Mouse (Mus musculus) left cerebral cortex, postnatal 14 days (tissue): ENCODE measurements at regions not wholly inside any gene's neighbourhood (a gene's known extent, or its start where the extent isn't known, plus 50 kb on each side); places are given as distances from the start of the nearest gene placed in this dataset.
A peak's percentile ranks its signal among the peaks of the same experiment; 100 is the strongest.

ENCODE experiments used
- DNase-seq, 2 experiments: peaks; one replicate each; pipeline ENCODE4 v3.0.0; 2021 to 2022; ENCODE audit warnings: low spot score in 2 of 2, mixed read lengths in 1 of 2
- intact Hi-C: fragments of 180-260 bp; cut with DNase I; formaldehyde crosslinking; loops from one replicate; pipeline ENCODE4 v1.15.1; 2025

DNA sequence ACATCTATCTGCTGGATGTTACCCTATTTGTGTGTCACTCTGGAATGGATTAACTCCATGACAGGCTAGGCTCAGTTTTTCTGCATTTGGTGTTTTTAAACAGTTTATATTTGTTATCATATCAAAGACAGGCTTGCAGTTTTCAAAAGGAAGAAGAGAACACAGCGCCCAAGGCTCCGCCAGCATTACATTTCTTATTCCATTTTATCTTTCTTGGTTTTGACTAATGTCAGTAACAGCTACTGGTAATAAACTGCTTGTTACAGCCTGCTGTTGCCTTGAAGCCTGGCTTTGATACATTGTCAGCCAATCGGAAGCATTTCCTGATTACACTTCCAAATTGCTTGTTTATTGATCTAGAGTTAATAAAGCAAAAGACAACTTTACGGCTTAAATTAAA, 219.4 kb upstream of the Mdfic start:
- no peak for DNase-seq
- intact Hi-C loops, result no loop called here

DNA sequence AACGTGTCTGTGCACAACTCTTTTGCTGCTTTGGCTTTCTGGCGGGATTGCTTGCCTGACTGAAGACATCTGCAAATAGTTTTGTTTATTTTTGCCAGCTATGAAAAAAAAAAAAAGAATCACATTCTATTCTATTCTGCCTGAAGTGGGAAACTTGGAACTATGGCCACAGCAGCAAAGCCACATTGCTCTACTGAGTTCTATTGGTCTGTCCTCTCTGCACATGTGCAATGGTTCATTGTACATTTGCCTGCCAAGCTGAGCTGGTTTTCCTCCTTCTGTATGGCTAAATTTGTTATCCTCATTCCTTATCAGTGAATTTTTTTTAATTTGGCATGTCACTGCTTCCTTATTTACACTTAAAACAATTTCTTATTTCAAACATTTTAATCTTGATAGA, 211.1 kb upstream of the Mdfic start:
- intact Hi-C loops, result no loop called here

DNA sequence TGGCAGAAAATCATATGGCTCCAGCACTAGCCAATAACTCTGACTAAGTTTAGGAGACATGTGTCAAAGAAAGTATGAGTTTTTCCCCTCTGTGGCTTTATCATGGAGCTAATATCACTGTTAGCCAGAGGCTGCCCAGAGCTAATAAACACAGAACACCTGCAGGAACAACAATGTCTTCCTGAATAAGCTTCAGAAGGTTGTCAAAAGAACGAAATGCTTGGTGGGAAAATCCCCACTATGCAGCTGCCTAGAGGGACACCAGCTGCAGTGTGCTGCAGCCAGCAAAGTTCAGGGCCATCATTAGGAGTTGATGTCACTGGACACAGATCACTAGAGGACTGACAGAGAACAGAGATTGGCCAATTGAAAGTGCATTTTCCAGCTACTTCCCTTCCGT, 183.2 kb upstream of the Mdfic start:
- intact Hi-C loops, result no loop called here

More for the DNA sequence above, 211.1 kb upstream of the Mdfic start:
- DNase-seq, result no peak

DNA sequence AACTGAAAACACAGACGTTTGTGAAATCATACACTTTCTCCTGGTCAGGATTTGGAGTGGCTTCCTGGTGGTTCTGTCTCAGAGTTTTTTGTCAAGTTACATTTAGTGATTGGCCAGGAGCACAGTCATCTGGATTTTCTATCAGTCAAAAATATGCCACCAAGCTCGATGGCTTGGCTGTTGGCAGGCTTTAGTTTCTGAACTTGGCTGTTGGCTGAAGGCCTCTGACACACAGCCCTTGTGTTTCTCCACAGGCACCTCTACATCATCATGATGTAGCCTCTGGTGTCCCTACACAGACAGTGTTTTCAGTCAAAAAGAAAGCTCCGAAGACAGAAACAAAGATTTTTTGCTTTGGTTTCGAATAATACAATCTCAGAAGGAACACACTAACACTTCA, 178.5 kb upstream of the Mdfic start:
- no peak for DNase-seq
- intact Hi-C loops, result no loop called here

More for the DNA sequence above, 183.2 kb upstream of the Mdfic start:
- DNase-seq, result no peak

DNA sequence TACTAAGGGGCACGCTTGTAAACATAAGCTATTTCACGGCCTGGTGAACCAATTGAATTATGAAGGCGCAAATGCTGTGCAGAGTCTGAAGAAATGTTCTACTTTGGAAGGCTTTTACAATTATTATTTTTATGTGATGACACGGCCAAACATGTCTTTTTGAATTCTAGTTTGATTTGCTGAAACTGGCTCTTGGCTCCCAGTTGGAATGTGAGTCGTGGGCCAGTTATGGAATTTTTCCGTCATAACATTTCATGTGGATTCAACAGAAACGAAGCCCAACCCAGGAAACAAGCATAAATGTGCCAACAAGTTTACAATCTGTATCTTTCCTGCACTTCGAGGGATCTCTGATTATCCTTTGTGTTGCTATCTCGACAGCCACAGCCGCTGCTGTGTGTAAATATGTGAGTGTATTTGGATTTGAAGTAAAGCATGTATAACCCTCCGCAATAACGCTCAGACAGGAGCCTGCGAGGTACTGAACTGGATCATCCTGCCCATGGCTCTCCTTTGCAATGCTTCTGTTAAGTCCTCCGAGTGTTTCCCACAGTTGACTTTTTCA, 176.9 kb upstream of the Mdfic start:
- intact Hi-C loops, result no loop called here
- no peak for DNase-seq

DNA sequence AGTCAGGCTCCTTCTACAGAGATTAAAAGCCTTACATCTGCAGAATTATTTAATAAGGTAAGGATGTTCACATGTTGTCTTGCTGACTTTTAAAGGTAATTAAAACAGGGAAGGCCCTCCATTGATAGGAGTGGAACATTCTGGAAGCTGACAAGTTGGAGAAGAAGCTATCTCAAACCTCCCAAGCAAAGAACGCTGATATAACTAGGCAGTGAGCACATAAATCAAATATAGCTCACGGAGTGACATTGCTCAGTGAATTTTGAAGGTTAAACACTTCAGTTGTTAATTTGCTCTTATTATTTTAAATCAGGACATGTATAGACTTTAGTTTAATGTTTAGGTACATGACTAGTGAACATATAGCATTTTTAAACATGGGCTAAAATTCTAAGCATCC, 171.6 kb upstream of the Mdfic start:
- intact Hi-C loops, result no loop called here
- no peak for DNase-seq

DNA sequence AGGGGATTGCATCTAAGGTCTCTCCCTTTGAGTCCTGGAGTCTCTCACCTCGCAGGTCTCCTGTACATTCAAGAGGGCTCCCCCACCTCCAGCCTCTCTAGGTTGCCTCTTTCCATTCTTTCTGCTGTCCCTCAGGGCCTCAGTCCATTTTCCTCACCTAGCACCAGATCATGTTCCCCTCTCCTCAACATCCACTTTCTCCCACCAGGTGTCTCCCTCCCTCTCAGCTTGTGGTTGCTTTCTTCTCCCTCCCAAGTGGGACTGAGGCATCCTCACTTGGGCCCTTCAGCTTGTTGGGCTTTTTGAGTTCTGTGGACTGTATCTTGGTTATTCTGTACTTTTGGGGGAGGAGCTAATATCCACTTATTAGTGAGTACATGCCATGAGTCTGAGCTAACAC, 127.7 kb upstream of the Mdfic start:
- no peak for DNase-seq
- intact Hi-C loops, result no loop called here

DNA sequence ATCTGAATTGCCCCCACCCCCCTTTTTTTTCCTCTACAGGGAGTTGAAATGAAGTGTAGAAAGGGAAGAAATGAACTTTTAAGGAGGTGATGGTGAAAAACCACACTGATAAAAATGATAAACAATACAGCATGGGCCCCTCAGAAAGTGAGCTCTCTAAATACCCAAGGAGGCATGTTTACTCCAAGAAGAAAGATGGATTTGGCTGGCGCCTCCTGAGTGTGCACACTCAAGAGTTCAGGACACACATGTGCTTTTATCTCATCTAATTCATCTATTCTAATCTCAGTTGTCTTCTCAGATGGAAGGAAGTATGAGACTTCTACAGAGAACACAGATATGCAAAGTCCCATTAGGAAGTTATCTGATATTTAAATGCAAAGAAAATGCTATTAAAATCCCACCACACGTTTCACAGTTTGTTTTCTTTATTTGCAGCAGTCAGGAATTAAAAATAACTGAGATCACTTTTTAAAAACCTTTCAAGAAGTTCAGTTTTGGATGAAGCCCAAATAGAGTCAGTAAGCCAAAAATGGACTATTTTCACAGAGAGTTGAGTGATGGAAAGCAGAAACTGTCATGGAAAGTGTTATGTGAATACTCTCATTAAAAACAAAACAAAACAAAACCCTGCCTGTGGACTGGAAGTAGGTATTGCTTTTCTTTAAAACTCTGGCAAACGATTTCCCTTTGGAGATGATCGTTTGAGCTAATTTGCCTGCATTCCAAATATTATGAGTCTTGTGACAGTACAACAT, 123.1 kb upstream of the Mdfic start:
- intact Hi-C loops, result no loop called here
- DNase-seq, result no peak

DNA sequence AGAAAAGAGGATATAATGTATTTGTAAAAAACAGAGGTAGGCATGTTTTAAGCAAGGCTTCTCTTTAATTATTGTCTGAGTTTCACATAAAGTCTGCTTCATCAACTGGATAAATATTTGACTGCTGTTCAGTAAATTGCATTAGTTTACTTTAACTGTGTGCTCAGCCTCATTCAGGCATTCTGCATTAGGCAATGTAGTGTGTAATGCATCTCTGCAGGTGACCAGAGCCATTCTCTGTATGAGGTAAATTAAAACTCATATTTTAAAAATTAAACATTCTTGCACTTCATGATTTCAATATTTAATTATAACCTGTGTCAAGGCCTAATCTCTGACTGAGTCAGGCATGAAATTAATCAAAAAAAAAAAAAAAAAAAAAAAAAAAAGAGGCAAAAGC, 110.3 kb upstream of the Mdfic start:
- no peak for DNase-seq
- intact Hi-C loops, result no loop called here

DNA sequence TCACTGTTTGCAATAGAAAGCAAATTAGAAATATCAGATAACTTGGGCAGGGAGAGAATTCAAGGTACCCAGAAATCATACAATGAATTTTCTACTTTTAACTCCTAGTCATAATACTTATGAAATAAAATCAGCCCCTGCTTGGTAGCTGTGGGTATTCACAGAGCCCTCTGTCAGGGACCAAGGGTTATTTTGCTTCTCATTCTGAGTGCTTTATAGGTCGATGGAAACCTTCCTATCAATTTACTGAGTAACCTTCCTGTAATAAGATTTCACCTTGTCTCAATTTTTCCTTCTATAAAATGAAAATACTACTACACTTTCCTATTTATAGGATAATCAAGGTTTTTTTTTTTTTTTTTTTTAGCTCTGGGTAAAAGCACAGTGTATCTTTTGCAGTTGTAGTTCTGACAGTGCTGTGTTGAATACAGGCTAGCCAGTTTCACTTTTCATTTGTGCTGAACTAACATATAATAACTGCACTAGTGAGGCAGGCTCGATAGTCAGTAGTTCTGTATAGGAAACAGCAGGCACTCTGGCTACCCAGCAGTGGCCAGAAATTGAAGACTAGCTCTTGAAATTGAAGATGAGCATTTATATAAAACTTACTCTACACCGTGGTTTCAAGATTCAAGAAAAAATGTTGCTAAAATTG, 94.4 kb upstream of the Mdfic start:
- intact Hi-C loops, result no loop called here
- DNase-seq, result no peak

DNA sequence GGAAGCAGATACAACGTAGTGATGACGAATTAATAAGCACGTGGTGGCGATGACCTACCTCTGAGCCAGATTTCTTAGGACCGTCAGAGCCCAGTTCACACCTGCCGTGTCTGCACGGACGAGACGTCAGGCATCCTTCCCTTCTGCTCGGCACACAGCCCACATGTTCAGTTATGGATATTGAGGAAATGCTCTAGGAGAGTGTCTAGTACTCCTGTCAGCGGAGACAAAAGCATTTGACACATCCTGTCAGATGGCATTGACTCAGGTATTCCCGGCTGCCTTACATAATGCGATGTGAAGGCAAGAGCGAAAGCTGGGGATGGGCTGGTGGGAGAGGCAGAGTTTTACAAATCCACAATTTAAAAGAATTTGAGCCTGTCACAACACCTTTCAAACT, 81.9 kb upstream of the Mdfic start:
- peak in 1 of 2 experiments; percentile 2 for DNase-seq
- intact Hi-C loops, result no loop called here

DNA sequence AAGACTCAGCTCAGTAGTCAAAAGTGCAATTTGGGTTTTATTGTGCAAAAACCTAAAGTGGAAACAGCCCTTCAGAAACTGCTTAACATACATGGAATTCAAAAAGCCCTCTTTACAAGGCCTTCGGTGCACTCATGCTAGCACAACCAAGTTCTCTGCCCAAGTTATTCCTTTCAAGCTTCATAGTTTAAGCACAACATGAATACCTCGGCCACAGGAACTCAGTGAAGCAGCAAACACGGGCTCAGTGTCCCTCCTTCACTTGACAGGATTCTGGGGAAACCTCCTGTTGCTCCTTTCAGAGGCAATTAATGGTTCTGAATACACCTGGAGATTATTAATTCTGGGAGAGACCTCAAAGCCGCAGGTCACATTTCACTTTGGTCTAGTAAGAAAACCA, 81.1 kb upstream of the Mdfic start:
- intact Hi-C loops, result no loop called here
- DNase-seq, result no peak

DNA sequence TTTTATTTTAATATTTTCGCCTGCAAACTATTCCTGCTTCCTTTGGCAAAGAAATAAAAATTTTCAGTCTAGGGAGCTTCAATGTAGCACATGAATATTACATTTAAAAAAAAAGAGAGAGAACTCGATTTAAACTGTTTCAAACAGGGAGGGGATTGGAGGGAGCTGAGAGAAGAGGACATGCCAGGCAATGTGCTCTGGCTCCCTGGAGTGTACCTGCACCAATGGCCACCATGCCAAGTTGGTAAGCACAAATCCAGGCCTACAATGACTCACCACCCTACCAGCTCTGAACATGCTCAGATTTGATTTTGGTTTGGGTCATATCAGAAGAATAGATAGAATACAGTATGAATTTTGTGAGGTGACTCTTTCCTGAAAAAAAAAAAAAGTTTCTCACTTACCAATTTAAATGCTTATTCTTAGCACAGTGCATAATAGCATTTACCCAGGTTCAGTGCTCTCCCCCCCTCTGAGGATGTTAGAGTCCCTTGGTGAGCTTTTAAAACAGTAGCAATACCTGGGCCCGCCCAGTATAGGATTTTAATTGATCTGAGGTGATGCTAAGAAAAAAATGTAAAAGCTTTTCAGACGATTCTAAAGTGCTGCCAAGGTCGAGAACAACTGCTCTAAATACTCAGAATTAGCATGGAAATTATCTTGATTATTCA, 80.5 kb upstream of the Mdfic start:
- no peak for DNase-seq
- intact Hi-C loops, result no loop called here

DNA sequence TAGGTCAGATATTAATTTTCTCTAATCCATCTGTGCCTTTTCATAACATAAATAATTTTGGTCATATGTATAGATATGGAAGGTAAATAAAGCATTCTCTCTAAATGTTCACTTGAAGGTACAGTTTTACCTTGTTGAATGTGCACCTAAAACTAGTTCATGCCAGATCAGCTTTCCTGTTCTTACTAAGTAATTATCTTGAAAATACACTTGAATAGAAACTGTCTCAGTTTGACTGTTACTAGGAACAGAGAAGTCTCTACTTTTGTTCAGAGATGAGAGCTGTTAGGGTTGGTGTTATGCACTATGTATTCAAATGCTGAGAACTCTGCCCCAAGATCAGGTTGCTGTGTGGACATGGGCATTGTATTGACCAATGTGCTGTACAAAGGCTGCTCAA, 76.2 kb upstream of the Mdfic start:
- no peak for DNase-seq
- intact Hi-C loops, result no loop called here

DNA sequence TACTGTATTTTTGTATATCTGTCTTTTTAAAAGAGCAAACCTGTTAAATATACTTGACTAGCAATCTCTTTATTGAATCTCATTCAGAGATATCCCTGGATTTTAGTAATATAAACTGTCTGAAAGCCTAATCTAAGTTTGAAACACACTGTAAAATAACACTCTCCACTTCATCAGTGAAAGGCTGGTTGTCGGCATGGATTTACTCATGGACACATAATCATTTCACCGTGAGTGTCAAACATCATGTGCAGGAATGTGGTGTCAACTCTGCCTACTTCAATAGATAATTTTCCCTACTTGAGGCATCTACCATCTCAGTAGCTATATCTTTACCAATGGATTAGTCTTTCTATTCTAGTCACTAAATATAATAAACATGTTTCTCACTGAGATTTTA, 73.0 kb upstream of the Mdfic start:
- intact Hi-C loops, result no loop called here
- no peak for DNase-seq
